In genomic region chr14:90334541-90334940, GRCm38 (mm10) we compare ENCODE assay signal across 27 mouse cellular contexts.
DNase-seq lines count a peak whose midpoint lies in the region; ATAC-seq and TF ChIP-seq lines count a peak whose summit lies in the region.
"Had no signal": no experiment of that assay in that cellular context is flagged by ENCODE, and none has a peak within 500 bp of the region (broad histone marks: within the 10 kb centered on the region; RNA-seq: fewer than 3 reads in every experiment).

No protein-coding gene starts in this region.

- peak; percentile 61 for ATAC-seq in forebrain, embryonic 14.5 days
- ATAC-seq in forebrain, postnatal 0 days, result peak; percentile 29; the same call in 1 of the 2 replicates
- ATAC-seq in hindbrain, postnatal 0 days, result no peak
- ATAC-seq: Patski had no signal

- peak; percentile 66 for DNase-seq in forebrain, embryonic 14.5 days (ENCODE audit: low spot score)
- no peak for DNase-seq in forebrain, embryonic 10.5 days (ENCODE audit: extremely low spot score, low spot score)
- DNase-seq in brain, adult 2 months (ENCODE audit: low read depth, low spot score), result peak; percentile 1
- DNase-seq in forebrain, postnatal 0 days, result no peak
- peak; percentile 13 for DNase-seq in hindbrain, postnatal 0 days (ENCODE audit: low spot score)
- no peak for DNase-seq in left cerebral cortex, adult 2 months (ENCODE audit: extremely low spot score in 1 of 2, low spot score in 2 of 2)
- DNase-seq in kidney, adult 8-10 months, result no peak
- no peak for DNase-seq in spleen, postnatal 10 days (ENCODE audit: low spot score in 2 of 2)
- DNase-seq: adrenal gland, postnatal 14 days; cerebellum, adult 2 months; cerebellum, postnatal 14 days; gastrocnemius, adult 2 months; gastrocnemius, postnatal 36 days; heart, adult 18-20 months; heart, postnatal 4 days; kidney, adult 18-20 months; kidney, postnatal 4 days; layer of hippocampus, postnatal 36 days; liver; lung, adult 2 months; lung, postnatal 14 days; thymus, postnatal 4 days had no signal

- H3K27ac ChIP-seq in forebrain, embryonic 14.5 days (ENCODE audit: low read depth, low read length), result no peak overlapping the region
- H3K27ac ChIP-seq in forebrain, embryonic 10.5 days, result no peak overlapping the region
- H3K27ac ChIP-seq in forebrain, postnatal 0 days (ENCODE audit: low read depth, low read length), result no peak overlapping the region
- H3K27ac ChIP-seq in hindbrain, postnatal 0 days, result no peak overlapping the region
- H3K27ac ChIP-seq in left cerebral cortex, adult 2 months, result no peak overlapping the region
- H3K27ac ChIP-seq: gastrocnemius, adult 2 months; liver, embryonic 14.5 days; neural tube, embryonic 13.5 days had no signal

- no peak overlapping the region for H3K9ac ChIP-seq in forebrain, embryonic 14.5 days (ENCODE audit: low read length)
- H3K9ac ChIP-seq in forebrain, postnatal 0 days, result no peak overlapping the region
- H3K9ac ChIP-seq in hindbrain, postnatal 0 days (replicated peaks; ENCODE audit: low read length), result no peak overlapping the region
- H3K9ac ChIP-seq: heart, embryonic 12.5 days; liver, embryonic 14.5 days; neural tube, embryonic 13.5 days had no signal

- no peak overlapping the region for H3K4me2 ChIP-seq in forebrain, embryonic 14.5 days (ENCODE audit: low read length)
- H3K4me2 ChIP-seq in forebrain, postnatal 0 days (ENCODE audit: low read depth), result no peak overlapping the region
- no peak overlapping the region for H3K4me2 ChIP-seq in hindbrain, postnatal 0 days (ENCODE audit: low read depth, low read length)
- H3K4me2 ChIP-seq: heart, embryonic 12.5 days; neural tube, embryonic 13.5 days had no signal

- intact Hi-C loops in left cerebral cortex, adult 2 months (cut with DNase I), result no loop called here

- TF ChIP-seq CTCF in forebrain, postnatal 0 days (IDR thresholded peaks at IDR 0.05; ENCODE audit: low read depth), result no peak
- no peak for TF ChIP-seq CTCF in hindbrain, postnatal 0 days (IDR thresholded peaks at IDR 0.05; ENCODE audit: low read depth)
- TF ChIP-seq CTCF in left cerebral cortex, adult 2 months (IDR thresholded peaks at IDR 0.05), result no peak

- H3K9me3 ChIP-seq in forebrain, embryonic 14.5 days (replicated peaks; ENCODE audit: control insufficient read depth, low read length), result no peaks in the 10 kb centered on the region
- no peaks in the 10 kb centered on the region for H3K9me3 ChIP-seq in forebrain, embryonic 10.5 days
- H3K9me3 ChIP-seq in forebrain, postnatal 0 days (ENCODE audit: low read length), result no peaks in the 10 kb centered on the region
- no peaks in the 10 kb centered on the region for H3K9me3 ChIP-seq in hindbrain, postnatal 0 days (ENCODE audit: low read length)
- H3K9me3 ChIP-seq: heart, embryonic 12.5 days; neural tube, embryonic 13.5 days had no signal

- no peaks in the 10 kb centered on the region for H3K4me1 ChIP-seq in forebrain, embryonic 14.5 days (ENCODE audit: control insufficient read depth, insufficient read depth, low read length)
- no peaks in the 10 kb centered on the region for H3K4me1 ChIP-seq in forebrain, embryonic 10.5 days
- H3K4me1 ChIP-seq in forebrain, postnatal 0 days (ENCODE audit: insufficient read depth), result no peaks in the 10 kb centered on the region
- no peaks in the 10 kb centered on the region for H3K4me1 ChIP-seq in hindbrain, postnatal 0 days (ENCODE audit: insufficient read depth, low read length)
- H3K4me1 ChIP-seq: heart, embryonic 12.5 days; neural tube, embryonic 13.5 days had no signal

- no peaks in the 10 kb centered on the region for H3K36me3 ChIP-seq in forebrain, embryonic 14.5 days (ENCODE audit: control insufficient read depth, insufficient read depth, low read length)
- H3K36me3 ChIP-seq in forebrain, embryonic 10.5 days (replicated peaks), result no peaks in the 10 kb centered on the region
- H3K36me3 ChIP-seq in forebrain, postnatal 0 days (ENCODE audit: insufficient read depth), result no peaks in the 10 kb centered on the region
- H3K36me3 ChIP-seq in hindbrain, postnatal 0 days (ENCODE audit: insufficient read depth, low read length), result no peaks in the 10 kb centered on the region
- H3K36me3 ChIP-seq: heart, embryonic 12.5 days; neural tube, embryonic 13.5 days had no signal

- H3K27me3 ChIP-seq in forebrain, embryonic 14.5 days (replicated peaks; ENCODE audit: control insufficient read depth, insufficient read depth, low read length), result no peaks in the 10 kb centered on the region
- no peaks in the 10 kb centered on the region for H3K27me3 ChIP-seq in forebrain, embryonic 10.5 days (ENCODE audit: poor library complexity, severe bottlenecking)
- no peaks in the 10 kb centered on the region for H3K27me3 ChIP-seq in forebrain, postnatal 0 days (ENCODE audit: insufficient read depth, low read length)
- no peaks in the 10 kb centered on the region for H3K27me3 ChIP-seq in hindbrain, postnatal 0 days (ENCODE audit: insufficient read depth, low read length)
- H3K27me3 ChIP-seq: heart, embryonic 12.5 days; neural tube, embryonic 13.5 days; Patski had no signal

- H3K4me3 ChIP-seq in forebrain, embryonic 14.5 days (ENCODE audit: low read depth, low read length), result no peak overlapping the region
- no peak overlapping the region for H3K4me3 ChIP-seq in forebrain, embryonic 10.5 days
- H3K4me3 ChIP-seq in forebrain, postnatal 0 days (ENCODE audit: low read depth, low read length), result no peak overlapping the region
- no peak overlapping the region for H3K4me3 ChIP-seq in hindbrain, postnatal 0 days (ENCODE audit: low read length)
- H3K4me3 ChIP-seq in left cerebral cortex, adult 2 months, result no peak overlapping the region
- H3K4me3 ChIP-seq: gastrocnemius, adult 2 months; heart, embryonic 12.5 days; myocyte; neural tube, embryonic 13.5 days had no signal

- WGBS in forebrain, embryonic 14.5 days, result 24% methylated on average over 3 of the region's 3 CpGs
- 82% methylated on average over 3 of the region's 3 CpGs for WGBS in forebrain, embryonic 10.5 days
- whole genome bisulfite sequencing in forebrain, postnatal 0 days, result 20% methylated on average over 3 of the region's 3 CpGs
- whole genome bisulfite sequencing in hindbrain, postnatal 0 days, result 14% methylated on average over 3 of the region's 3 CpGs

Comparison
In these comparisons a context has a peak if more than half of its experiments do, and no peak if none do; other contexts are left out.
1. DNase-seq: peak in forebrain, embryonic 14.5 days (single experiment), brain, adult 2 months (single experiment) and hindbrain, postnatal 0 days (single experiment); none in forebrain, embryonic 10.5 days (single experiment), forebrain, postnatal 0 days (single experiment), left cerebral cortex, adult 2 months (0 of 2), kidney, adult 8-10 months (0 of 2) and spleen, postnatal 10 days (0 of 2).